Mouse (Mus musculus) testis, adult 2 months (tissue): ENCODE results near the gene Ankrd54. TPM values are rescaled to one million over a fixed set of nuclear protein-coding genes. Genes with fewer than 3 reads are reported as not detected.

Experiments used
- H3K27ac ChIP-seq: fragments of 200-500 bp; 2 replicates; pipeline ENCODE4 v1.5.1; 2012; ENCODE audit warnings: low read depth, low read length; ENCODE audit not compliant: control insufficient read depth, insufficient read depth
- H3K27me3 ChIP-seq: fragments of 200-500 bp; 2 replicates; pipeline ENCODE4 v1.6.1; 2012; ENCODE audit warnings: mild to moderate bottlenecking, low read length, moderate library complexity; ENCODE audit not compliant: control insufficient read depth, insufficient read depth
- H3K36me3 ChIP-seq: fragments of 200-500 bp; 2 replicates; pipeline ENCODE4 v1.6.1; 2012; ENCODE audit warnings: mild to moderate bottlenecking, low read length; ENCODE audit not compliant: control insufficient read depth, insufficient read depth
- H3K4me1 ChIP-seq: fragments of 200-500 bp; 2 replicates; pipeline ENCODE4 v1.6.1; 2012; ENCODE audit warnings: low read length; ENCODE audit not compliant: control insufficient read depth, insufficient read depth
- H3K4me3 ChIP-seq: fragments of 200-500 bp; 2 replicates; pipeline ENCODE4 v1.5.1; 2012; ENCODE audit warnings: low read depth, mild to moderate bottlenecking, low read length, moderate library complexity, mixed read lengths; ENCODE audit not compliant: control insufficient read depth
- CTCF ChIP-seq: fragments of 200-500 bp; IDR thresholded peaks from 2 replicates; pipeline ENCODE4 v1.5.1; 2012; ENCODE audit warnings: low read depth, mild to moderate bottlenecking, inconsistent platforms, low read length, moderate library complexity; ENCODE audit not compliant: control insufficient read depth, insufficient read depth, insufficient replicate concordance
- POLR2A ChIP-seq: fragments of 200-500 bp; IDR thresholded peaks from 2 replicates; pipeline ENCODE4 v1.6.1; 2012; ENCODE audit warnings: low read depth, mild to moderate bottlenecking, inconsistent platforms, low read length, moderate library complexity; ENCODE audit not compliant: control insufficient read depth
- polyA plus RNA-seq: library from polyadenylated mRNA; depleted of rRNA; stranded (reverse); fragments of >200 nt; gene quantifications from 2 replicates; pipeline ENCODE4 v1.2.3, GENCODE M21; 2012

The Ankrd54 gene
- polyA plus RNA-seq, 1 experiment: 292 TPM

- peaks cover 37% of the 10 kb centered on the region for H3K4me1 ChIP-seq
- no peaks in the 10 kb centered on the region for H3K36me3 ChIP-seq
- no peaks in the 10 kb centered on the region for H3K27me3 ChIP-seq
- H3K4me3 ChIP-seq: peak overlapping the region; percentile 84
- H3K27ac ChIP-seq: peak overlapping the region; percentile 84
- TF ChIP-seq POLR2A: no peak
- TF ChIP-seq CTCF: no peak
Measured at GRCm38 (mm10) chr15:79028823-79029484, 33.7 kb downstream of the Ankrd54 start.

GRCm38 (mm10) chr15:79028237-79028738 lies 34.4 kb downstream of the Ankrd54 start, which contains the start of gene H1f0:
TSS of gene H1f0 (plus strand) at chr15:79028450.
- TF ChIP-seq POLR2A (peak; percentile 90), CTCF (0 out of 2 replicates have a peak, but pooled peaks have one; percentile 6)
- H3K4me3 ChIP-seq: peak within 1 kb of the TSS; percentile 84
- no peaks in the 10 kb centered on the region for H3K27me3 ChIP-seq
- H3K27ac ChIP-seq: peak within 1 kb of the TSS; percentile 84
- peaks cover 41% of the 10 kb centered on the region for H3K4me1 ChIP-seq
- H3K36me3 ChIP-seq: no peaks in the 10 kb centered on the region

- Histone ChIP-seq H3K4me3 (peak overlapping the region; percentile 84), H3K27ac (peak overlapping the region; percentile 84), H3K4me1 (peaks cover 41% of the 10 kb centered on the region)
Measured at GRCm38 (mm10) chr15:79027291-79028205, 35.1 kb downstream of the Ankrd54 start.

GRCm38 (mm10) chr15:79026511-79027290 lies 36.0 kb downstream of the Ankrd54 start:
- H3K27ac ChIP-seq: peak overlapping the region; percentile 84
- TF ChIP-seq CTCF (no peak), POLR2A (0 out of 2 replicates have a peak, but pooled peaks have one; percentile 16)
- H3K36me3 ChIP-seq: no peaks in the 10 kb centered on the region
- H3K4me3 ChIP-seq: peak overlapping the region; percentile 84
- no peaks in the 10 kb centered on the region for H3K27me3 ChIP-seq
- H3K4me1 ChIP-seq: peaks cover 41% of the 10 kb centered on the region

More at GRCm38 (mm10) chr15:79027291-79028205, 35.1 kb downstream of the Ankrd54 start:
- no peaks in the 10 kb centered on the region for H3K27me3 ChIP-seq
- no peaks in the 10 kb centered on the region for H3K36me3 ChIP-seq
- TF ChIP-seq POLR2A: no peak
- TF ChIP-seq CTCF: no peak

- TF ChIP-seq CTCF (no peak), POLR2A (no peak)
- H3K27ac ChIP-seq: peak overlapping the region; percentile 50; the same call in 1 of the 2 replicates
- H3K36me3 ChIP-seq: no peaks in the 10 kb centered on the region
- peak overlapping the region; percentile 55 for H3K4me3 ChIP-seq
- no peaks in the 10 kb centered on the region for H3K27me3 ChIP-seq
- H3K4me1 ChIP-seq: peaks cover 38% of the 10 kb centered on the region
Measured at GRCm38 (mm10) chr15:79025687-79026308, 36.9 kb downstream of the Ankrd54 start.

GRCm38 (mm10) chr15:79023366-79023765 lies 39.3 kb downstream of the Ankrd54 start:
- Histone ChIP-seq H3K4me1 (peaks cover 24% of the 10 kb centered on the region), H3K4me3 (no peak overlapping the region), H3K36me3 (no peaks in the 10 kb centered on the region), H3K27me3 (no peaks in the 10 kb centered on the region), H3K27ac (no peak overlapping the region)
- TF ChIP-seq CTCF (no peak), POLR2A (no peak)

- Histone ChIP-seq H3K4me1 (peaks cover 24% of the 10 kb centered on the region), H3K36me3 (no peaks in the 10 kb centered on the region), H3K27me3 (no peaks in the 10 kb centered on the region), H3K4me3 (no peak overlapping the region), H3K27ac (no peak overlapping the region)
- no peak for TF ChIP-seq CTCF
- no peak for TF ChIP-seq POLR2A
Measured at GRCm38 (mm10) chr15:79022671-79023230, 39.9 kb downstream of the Ankrd54 start.
